Comparison of ENCODE assay signal across 9 mouse cellular contexts in the genomic region with DNA sequence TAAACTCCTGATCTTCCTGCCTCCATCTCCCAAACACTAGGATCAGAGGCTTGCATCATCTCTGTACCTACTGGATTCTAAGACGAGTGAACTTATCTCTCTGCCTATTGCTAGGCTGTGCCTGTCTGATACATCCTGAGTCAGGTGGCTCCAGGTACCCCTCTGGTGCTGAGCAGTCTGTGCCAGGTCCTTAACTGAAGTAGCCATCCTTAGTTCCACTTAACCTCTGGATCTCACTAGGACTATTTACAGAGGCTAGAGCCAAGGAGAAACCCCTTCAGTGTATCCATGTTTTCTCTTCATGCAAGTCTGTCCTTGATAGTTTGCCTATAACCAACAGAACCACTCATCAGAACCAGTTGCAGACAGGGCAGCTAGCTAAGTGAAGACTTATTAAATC. TPM values are rescaled to one million over a fixed set of nuclear protein-coding genes. Genes with fewer than 3 reads are reported as not detected.
A peak's percentile ranks its signal among the peaks of the same experiment; 100 is the strongest.
DNase-seq lines count a peak whose midpoint lies in the region; ATAC-seq lines count a peak whose summit lies in the region.
"Had no signal": no experiment of that assay in that cellular context is flagged by ENCODE, and none has a peak within 500 bp of the region (broad histone marks: within the 10 kb centered on the region; RNA-seq: fewer than 3 reads in every experiment).

No protein-coding gene starts in this region.

- H3K9me3 ChIP-seq in hindbrain, embryonic 10.5 days: no peaks in the 10 kb centered on the region
- no peaks in the 10 kb centered on the region for H3K9me3 ChIP-seq in hindbrain, embryonic 16.5 days (ENCODE audit: control insufficient read depth, low read length)
- no peaks in the 10 kb centered on the region for H3K9me3 ChIP-seq in embryonic facial prominence, embryonic 12.5 days
- H3K9me3 ChIP-seq in limb, embryonic 12.5 days: no peaks in the 10 kb centered on the region
- no peaks in the 10 kb centered on the region for H3K9me3 ChIP-seq in midbrain, embryonic 15.5 days

- peaks cover 46% of the 10 kb centered on the region for H3K4me1 ChIP-seq in hindbrain, embryonic 10.5 days (replicated peaks)
- peaks cover 18% of the 10 kb centered on the region for H3K4me1 ChIP-seq in hindbrain, embryonic 16.5 days (ENCODE audit: control insufficient read depth, insufficient read depth, low read depth, low read length)
- peaks cover 26% of the 10 kb centered on the region for H3K4me1 ChIP-seq in embryonic facial prominence, embryonic 12.5 days
- peaks cover 33% of the 10 kb centered on the region for H3K4me1 ChIP-seq in limb, embryonic 12.5 days (replicated peaks)
- H3K4me1 ChIP-seq in midbrain, embryonic 15.5 days: peaks cover 32% of the 10 kb centered on the region

- peaks cover 3% of the 10 kb centered on the region for H3K36me3 ChIP-seq in hindbrain, embryonic 10.5 days
- no peaks in the 10 kb centered on the region for H3K36me3 ChIP-seq in hindbrain, embryonic 16.5 days (ENCODE audit: control insufficient read depth, insufficient read depth, low read length)
- H3K36me3 ChIP-seq in embryonic facial prominence, embryonic 12.5 days: no peaks in the 10 kb centered on the region
- H3K36me3 ChIP-seq in limb, embryonic 12.5 days: peaks cover 4% of the 10 kb centered on the region; the same call in 1 of the 2 replicates
- H3K36me3 ChIP-seq in midbrain, embryonic 15.5 days (replicated peaks): no peaks in the 10 kb centered on the region

- peak overlapping the region; percentile 95 for H3K27ac ChIP-seq in hindbrain, embryonic 10.5 days
- no peak overlapping the region for H3K27ac ChIP-seq in hindbrain, embryonic 16.5 days (ENCODE audit: low read depth, low read length)
- H3K27ac ChIP-seq in embryonic facial prominence, embryonic 12.5 days: no peak overlapping the region
- H3K27ac ChIP-seq in limb, embryonic 12.5 days: 0 out of 2 replicates have a peak overlapping the region, but pooled peaks have one; percentile 4
- no peak overlapping the region for H3K27ac ChIP-seq in midbrain, embryonic 15.5 days

- ATAC-seq in hindbrain, embryonic 16.5 days: no peak
- ATAC-seq in embryonic facial prominence, embryonic 12.5 days (ENCODE audit: insufficient number of reproducible peaks, insufficient read depth, low FRiP score, low TSS enrichment): no peak
- no peak for ATAC-seq in limb, embryonic 12.5 days (ENCODE audit: insufficient number of reproducible peaks, insufficient read depth, low FRiP score, low TSS enrichment, low read depth)
- no peak for ATAC-seq in midbrain, embryonic 15.5 days (replicated peaks)
- no peak for ATAC-seq in monocyte, adult 5-6 weeks (replicated peaks; ENCODE audit: insufficient number of reproducible peaks, low FRiP score, low TSS enrichment, poor library complexity, severe bottlenecking)

- DNase-seq in hindbrain, embryonic 10.5 days (ENCODE audit: low spot score): no peak
- no peak for DNase-seq in c-Kit-positive CD71-positive TER-119-positive erythroid progenitor cells, embryonic 14.5 days (ENCODE audit: low spot score)
- DNase-seq in adrenal gland, postnatal 25 days: no peak
- DNase-seq: spleen, adult 18-20 months had no signal

- peaks cover 13% of the 10 kb centered on the region for H3K27me3 ChIP-seq in hindbrain, embryonic 10.5 days (ENCODE audit: insufficient read depth, poor library complexity, severe bottlenecking)
- no peaks in the 10 kb centered on the region for H3K27me3 ChIP-seq in hindbrain, embryonic 16.5 days (replicated peaks; ENCODE audit: control insufficient read depth, insufficient read depth, low read length)
- no peaks in the 10 kb centered on the region for H3K27me3 ChIP-seq in embryonic facial prominence, embryonic 12.5 days
- no peaks in the 10 kb centered on the region for H3K27me3 ChIP-seq in limb, embryonic 12.5 days
- peaks cover 4% of the 10 kb centered on the region; the same call in 1 of the 2 replicates for H3K27me3 ChIP-seq in midbrain, embryonic 15.5 days (replicated peaks)

- peak overlapping the region; percentile 78 for H3K4me3 ChIP-seq in hindbrain, embryonic 10.5 days
- no peak overlapping the region for H3K4me3 ChIP-seq in hindbrain, embryonic 16.5 days (ENCODE audit: low read length)
- H3K4me3 ChIP-seq in embryonic facial prominence, embryonic 12.5 days: no peak overlapping the region
- peak overlapping the region; percentile 23; the same call in 1 of the 2 replicates for H3K4me3 ChIP-seq in limb, embryonic 12.5 days (replicated peaks)
- no peak overlapping the region for H3K4me3 ChIP-seq in midbrain, embryonic 15.5 days

- WGBS in hindbrain, embryonic 10.5 days: 87% methylated on average over 1 of the region's 1 CpGs
- WGBS in hindbrain, embryonic 16.5 days: 83% methylated on average over 1 of the region's 1 CpGs
- 86% methylated on average over 1 of the region's 1 CpGs for WGBS in embryonic facial prominence, embryonic 12.5 days
- 89% methylated on average over 1 of the region's 1 CpGs for WGBS in limb, embryonic 12.5 days
- 79% methylated on average over 1 of the region's 1 CpGs for WGBS in midbrain, embryonic 15.5 days

- no peak overlapping the region for H3K4me2 ChIP-seq in hindbrain, embryonic 16.5 days (ENCODE audit: low read length)
- peak overlapping the region; percentile 69 for H3K4me2 ChIP-seq in embryonic facial prominence, embryonic 12.5 days (replicated peaks)
- H3K4me2 ChIP-seq in limb, embryonic 12.5 days: peak overlapping the region; percentile 66
- H3K4me2 ChIP-seq in midbrain, embryonic 15.5 days: peak overlapping the region; percentile 37

- no peak overlapping the region for H3K9ac ChIP-seq in hindbrain, embryonic 16.5 days (ENCODE audit: low read depth, low read length)
- no peak overlapping the region for H3K9ac ChIP-seq in embryonic facial prominence, embryonic 12.5 days
- 0 out of 2 replicates have a peak overlapping the region, but pooled peaks have one; percentile 18 for H3K9ac ChIP-seq in limb, embryonic 12.5 days (replicated peaks)
- H3K9ac ChIP-seq in midbrain, embryonic 15.5 days: no peak overlapping the region

RNA-seq across cellular contexts. Expression of a gene that starts 2.9 kb away (rescaled TPM):
- polyA plus RNA-seq in hindbrain, embryonic 10.5 days (2016; fragmentation: Nextera tagmentation; extraction: Ambion mirVana): 101 and 145 TPM in 2 replicates
- polyA plus RNA-seq in hindbrain, embryonic 16.5 days (2015; fragmentation: Nextera tagmentation; extraction: Ambion mirVana): 118 and 142 TPM in 2 replicates
- polyA plus RNA-seq in embryonic facial prominence, embryonic 12.5 days (2016; fragmentation: Nextera tagmentation; extraction: Ambion mirVana): 84.2 and 91.0 TPM in 2 replicates
- polyA plus RNA-seq in limb, embryonic 12.5 days (2016; fragmentation: Nextera tagmentation; extraction: Ambion mirVana): 117 and 124 TPM in 2 replicates
- polyA plus RNA-seq in midbrain, embryonic 15.5 days (2015; fragmentation: Nextera tagmentation; extraction: Ambion mirVana): 85.5 and 87.5 TPM in 2 replicates
- total RNA-seq in adrenal gland, postnatal 25 days (2021): 183 and 265 TPM in 2 replicates
- total RNA-seq in monocyte, adult 5-6 weeks (2017): 8.5 to 11.0 TPM (median 10.1 TPM) in 3 replicates

RNA-seq across cellular contexts. Expression of a gene that starts 34.1 kb away (rescaled TPM):
- 1.3 and 1.8 TPM in 2 replicates for polyA plus RNA-seq in hindbrain, embryonic 10.5 days (2016; fragmentation: Nextera tagmentation; extraction: Ambion mirVana)
- 11.0 and 12.5 TPM in 2 replicates for polyA plus RNA-seq in hindbrain, embryonic 16.5 days (2015; fragmentation: Nextera tagmentation; extraction: Ambion mirVana)
- 0.67 and 0.74 TPM in 2 replicates for polyA plus RNA-seq in embryonic facial prominence, embryonic 12.5 days (2016; fragmentation: Nextera tagmentation; extraction: Ambion mirVana)
- polyA plus RNA-seq in limb, embryonic 12.5 days (2016; fragmentation: Nextera tagmentation; extraction: Ambion mirVana): 0.66 and 0.68 TPM in 2 replicates
- polyA plus RNA-seq in midbrain, embryonic 15.5 days (2015; fragmentation: Nextera tagmentation; extraction: Ambion mirVana): 8.7 and 11.1 TPM in 2 replicates
- total RNA-seq in adrenal gland, postnatal 25 days (2021): 9.2 and 14.1 TPM in 2 replicates
- not detected in 3 replicates for total RNA-seq in monocyte, adult 5-6 weeks (2017)

Comparison
In these comparisons a context has a peak if more than half of its experiments do, and no peak if none do; other contexts are left out.
1. H3K27ac ChIP-seq: peak in hindbrain, embryonic 10.5 days (single experiment) and limb, embryonic 12.5 days (single experiment); none in hindbrain, embryonic 16.5 days (single experiment), embryonic facial prominence, embryonic 12.5 days (single experiment) and midbrain, embryonic 15.5 days (single experiment).
2. H3K4me3 ChIP-seq: peak in hindbrain, embryonic 10.5 days (single experiment) and limb, embryonic 12.5 days (single experiment); none in hindbrain, embryonic 16.5 days (single experiment), embryonic facial prominence, embryonic 12.5 days (single experiment) and midbrain, embryonic 15.5 days (single experiment).